Mouse (Mus musculus) heart, adult 2 months (tissue): ENCODE measurements around the gene Dhps. TPM values are rescaled to one million over a fixed set of nuclear protein-coding genes. Genes with fewer than 3 reads are reported as not detected.

Experiments used
- DNase-seq, 2 experiments: peaks; one replicate each; pipeline ENCODE4 v3.0.0; 2021
- H3K27ac ChIP-seq: fragments of 200-600 bp; 2 replicates; pipeline ENCODE4 v1.8.1; 2022
- H3K27me3 ChIP-seq: fragments of 200-500 bp; 2 replicates; pipeline ENCODE4 v1.6.1; 2012; ENCODE audit warnings: mild to moderate bottlenecking, low read length, inconsistent platforms, mixed read lengths; ENCODE audit not compliant: control insufficient read depth, insufficient read depth
- H3K36me3 ChIP-seq: fragments of 200-500 bp; 2 replicates; pipeline ENCODE4 v1.6.1; 2012; ENCODE audit warnings: low read length, inconsistent platforms; ENCODE audit not compliant: control insufficient read depth, insufficient read depth
- H3K4me1 ChIP-seq: fragments of 200-500 bp; 2 replicates; pipeline ENCODE4 v1.6.1; 2011; ENCODE audit warnings: low read length; ENCODE audit not compliant: control insufficient read depth, insufficient read depth
- H3K4me3 ChIP-seq: fragments of 200-600 bp; 2 replicates; pipeline ENCODE4 v1.8.1; 2022
- H3K79me2 ChIP-seq: fragments of 200-500 bp; replicated peaks from 2 replicates; pipeline ENCODE4 v1.6.1; 2012; ENCODE audit warnings: mild to moderate bottlenecking, inconsistent platforms, low read length, moderate library complexity, mixed read lengths; ENCODE audit not compliant: control insufficient read depth, insufficient read depth
- H3K9ac ChIP-seq: fragments of 200-500 bp; 2 replicates; pipeline ENCODE4 v1.6.1; 2012; ENCODE audit warnings: low read depth, mild to moderate bottlenecking, control low read depth, inconsistent platforms, low read length, mixed read lengths
- CTCF ChIP-seq: fragments of 200-600 bp; IDR thresholded peaks from 2 replicates; pipeline ENCODE4 v1.8.1; 2022; ENCODE audit warnings: antibody characterized with exemption, mild to moderate bottlenecking, moderate library complexity
- EP300 ChIP-seq: fragments of 200-500 bp; IDR thresholded peaks from 2 replicates; pipeline ENCODE4 v1.6.1; 2011; ENCODE audit warnings: low read depth, low read length, control low read depth; ENCODE audit not compliant: insufficient read depth
- POLR2A ChIP-seq: fragments of 200-500 bp; IDR thresholded peaks from 2 replicates; pipeline ENCODE4 v1.6.1; 2011; ENCODE audit warnings: mild to moderate bottlenecking, low read depth, low read length, control low read depth; ENCODE audit not compliant: insufficient read depth
- WGBS: fragments of 180-500 bp; shearing (Covaris S2); methylation state at CpG from one replicate; pipeline ENCODE4 v1.1.7; 2018; 5-methylcytosine and 5-hydroxymethylcytosine counted together
- intact Hi-C: fragments of 180-260 bp; cut with DNase I; formaldehyde crosslinking; loops from one replicate; pipeline ENCODE4 v1.15.1; 2025
- polyA plus RNA-seq: library from polyadenylated mRNA; depleted of rRNA; stranded (reverse); fragments of >200 nt; gene quantifications from 2 replicates; pipeline ENCODE4 v1.2.3, GENCODE M21; 2012
- total RNA-seq, 2 experiments: library from RNA; stranded (reverse); gene quantifications; 2 replicates each; pipeline ENCODE4 v1.2.3; 2021

Gene Dhps
- total and polyA plus RNA-seq, 3 experiments, result 26.1 to 31.5 (median 29.4) TPM

DNA sequence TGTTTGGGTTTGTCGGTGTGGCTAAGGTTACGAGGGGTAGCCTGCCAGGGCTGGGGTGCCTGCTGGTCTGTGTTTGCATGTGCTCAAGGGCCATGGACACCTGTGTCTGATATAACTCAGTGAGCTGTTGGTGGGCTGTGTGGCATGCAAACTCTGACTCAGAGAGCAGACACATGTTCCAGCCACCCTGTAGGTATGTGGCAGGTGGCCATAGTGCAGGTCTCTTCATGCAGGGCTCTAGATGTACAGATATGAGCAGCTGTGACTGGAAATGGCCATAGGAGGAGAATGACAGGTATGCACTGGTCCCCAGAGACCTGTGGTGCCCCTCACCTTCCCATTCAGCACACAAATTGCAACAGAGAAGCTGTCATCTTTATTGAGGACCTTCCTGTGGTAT, 4.4 kb upstream of the Dhps start:
- Histone ChIP-seq H3K4me3 (no peak overlapping the region), H3K27me3 (no peaks in the 10 kb centered on the region), H3K27ac (no peak overlapping the region), H3K36me3 (no peaks in the 10 kb centered on the region), H3K4me1 (peaks cover 2% of the 10 kb centered on the region; the same call in 1 of the 2 replicates), H3K9ac (no peak overlapping the region), H3K79me2 (no peaks in the 10 kb centered on the region)
- DNase-seq, result no peak
- 98% methylated on average over 2 of the region's 2 CpGs for WGBS
- intact Hi-C loops, result no loop called here
- TF ChIP-seq CTCF, result no peak

DNA sequence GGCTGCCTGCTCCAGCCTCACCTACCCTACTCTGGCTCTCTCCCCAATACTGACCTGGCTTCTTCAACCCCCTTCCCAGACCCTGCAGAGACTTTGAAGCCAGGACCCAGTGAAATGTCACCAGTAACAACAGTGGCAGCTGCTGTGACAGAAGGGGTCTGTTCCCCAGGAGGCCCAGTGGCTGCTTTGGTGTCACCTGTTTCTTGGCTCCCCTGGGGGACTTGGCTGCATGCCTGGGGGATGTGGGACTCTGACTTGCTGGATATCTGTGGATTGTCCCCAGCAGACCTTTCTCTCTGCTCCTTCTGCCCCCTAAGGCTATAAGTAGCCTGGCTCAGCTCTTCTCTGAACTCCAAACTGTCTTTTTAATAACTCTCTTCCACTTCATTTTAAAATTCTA, 3.6 kb upstream of the Dhps start, which contains the start of gene Gm5741:
TSS of gene Gm5741 (minus strand) at position 1 of the 400 bp plus-strand sequence.
- Histone ChIP-seq H3K36me3 (no peaks in the 10 kb centered on the region), H3K27me3 (no peaks in the 10 kb centered on the region), H3K4me3 (no peak within 1 kb of the TSS), H3K9ac (no peak within 1 kb of the TSS), H3K4me1 (peaks cover 5% of the 10 kb centered on the region), H3K27ac (no peak within 1 kb of the TSS), H3K79me2 (no peaks in the 10 kb centered on the region)
- TF ChIP-seq POLR2A (no peak), EP300 (no peak), CTCF (no peak)
- DNase-seq, result no peak
- intact Hi-C loops, result no loop called here

DNA sequence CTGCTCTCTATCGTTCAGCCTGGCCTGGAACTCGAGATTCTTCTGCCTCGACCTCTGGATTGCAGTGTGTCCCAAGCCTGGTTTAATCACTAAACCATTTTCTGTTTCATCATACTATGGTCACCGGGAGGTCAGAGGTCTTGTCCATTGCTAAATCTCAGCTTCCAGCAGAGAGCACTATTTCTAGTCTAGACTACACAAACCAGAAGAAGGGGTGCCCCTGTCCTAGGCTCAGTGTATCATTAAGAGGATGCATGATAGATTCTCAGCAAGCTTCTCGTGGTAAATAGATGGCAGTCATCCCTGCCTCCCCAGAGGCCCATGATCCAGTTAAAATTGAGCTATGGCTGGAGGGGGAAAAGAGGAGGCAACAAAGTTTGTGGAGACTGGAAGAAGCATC, 516 bp upstream of the Dhps start:
- TF ChIP-seq EP300 (no peak), POLR2A (no peak), CTCF (no peak)
- intact Hi-C loops, result loop anchor here (1.0 to 10.0 kb wide), 4 partner anchors 11 to 484 kb away; partner anchors contain the start of genes 4921524J17Rik, Dnaja2, Fbxw9 and Tnpo2
- H3K79me2 ChIP-seq, result no peaks in the 10 kb centered on the region
- H3K9ac ChIP-seq, result no peak overlapping the region
- DNase-seq, result no peak
- no peak overlapping the region; the same call in 1 of the 2 replicates for H3K4me3 ChIP-seq
- H3K36me3 ChIP-seq, result no peaks in the 10 kb centered on the region
- H3K27ac ChIP-seq, result peak overlapping the region; percentile 97
- H3K4me1 ChIP-seq, result peaks cover 5% of the 10 kb centered on the region
- no peaks in the 10 kb centered on the region for H3K27me3 ChIP-seq
- WGBS, result 82% methylated on average over 5 of the region's 5 CpGs

DNA sequence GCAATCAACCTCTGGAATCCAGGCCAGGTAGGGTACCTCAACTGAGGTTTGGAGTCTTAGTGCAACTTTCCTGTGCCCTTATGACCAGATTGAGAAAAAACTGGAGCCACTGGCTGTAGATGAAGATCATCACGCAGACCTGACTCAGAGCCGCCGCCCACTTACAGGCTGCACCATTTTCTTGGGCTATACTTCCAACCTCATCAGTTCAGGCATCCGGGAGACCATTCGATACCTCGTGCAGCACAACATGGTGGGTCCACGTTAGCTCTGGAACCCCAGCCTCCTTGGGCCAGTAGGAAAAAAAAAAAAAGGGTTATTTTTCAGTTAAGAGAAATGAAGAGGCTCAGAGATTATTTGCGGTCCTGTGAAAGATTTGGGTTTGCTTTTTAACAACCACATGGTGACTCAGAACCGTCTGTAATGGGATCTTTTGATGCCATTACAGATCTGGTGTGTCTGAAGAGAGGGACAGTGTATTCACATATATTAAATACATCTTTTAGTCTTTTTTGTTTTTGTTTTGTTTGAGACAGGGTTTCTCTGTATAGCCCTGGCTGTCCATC, 890 bp downstream of the Dhps start:
- no peaks in the 10 kb centered on the region for H3K79me2 ChIP-seq
- H3K4me1 ChIP-seq, result peaks cover 6% of the 10 kb centered on the region
- TF ChIP-seq EP300, result no peak
- TF ChIP-seq POLR2A, result no peak
- no peak for TF ChIP-seq CTCF
- no peaks in the 10 kb centered on the region for H3K36me3 ChIP-seq
- peak overlapping the region; percentile 95 for H3K4me3 ChIP-seq
- H3K9ac ChIP-seq, result peak overlapping the region; percentile 61
- intact Hi-C loops, result loop anchor here (5.0 to 10.0 kb wide), 3 partner anchors 35 to 482 kb away; partner anchors contain the start of genes 4921524J17Rik, Dnaja2 and Tnpo2
- DNase-seq, result no peak
- 32% methylated on average over 9 of the region's 9 CpGs for WGBS
- no peaks in the 10 kb centered on the region for H3K27me3 ChIP-seq
- peak overlapping the region; percentile 97 for H3K27ac ChIP-seq

DNA sequence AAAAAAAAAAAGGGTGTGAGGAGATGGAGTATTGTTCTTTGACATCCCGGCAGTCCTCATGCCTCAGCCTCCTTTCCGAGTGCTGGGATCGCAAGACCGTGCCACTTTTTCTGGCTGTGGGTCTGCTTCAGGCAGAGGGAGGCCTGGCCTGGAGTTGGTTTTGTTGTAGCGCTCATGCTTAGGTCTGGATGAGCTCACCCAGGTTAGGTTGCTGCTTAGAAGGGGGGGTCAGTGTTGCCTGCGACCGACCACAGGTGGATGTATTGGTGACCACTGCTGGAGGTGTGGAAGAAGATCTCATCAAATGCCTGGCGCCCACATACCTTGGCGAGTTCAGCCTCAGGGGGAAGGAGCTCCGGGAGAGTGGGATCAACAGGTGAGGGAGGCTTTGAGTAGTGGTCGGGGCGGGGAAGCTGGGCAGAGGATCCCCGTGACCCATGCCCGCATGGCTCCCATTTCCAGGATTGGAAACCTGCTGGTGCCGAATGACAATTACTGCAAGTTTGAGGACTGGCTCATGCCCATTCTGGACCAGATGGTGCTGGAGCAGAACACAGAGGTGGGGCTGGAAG, 1.6 kb downstream of the Dhps start:
- Histone ChIP-seq H3K9ac (no peak overlapping the region), H3K27me3 (no peaks in the 10 kb centered on the region), H3K27ac (no peak overlapping the region), H3K36me3 (no peaks in the 10 kb centered on the region), H3K4me3 (no peak overlapping the region), H3K79me2 (no peaks in the 10 kb centered on the region), H3K4me1 (peaks cover 6% of the 10 kb centered on the region)
- intact Hi-C loops, result loop anchor here (5.0 to 10.0 kb wide), 3 partner anchors 36 to 482 kb away; partner anchors contain the start of genes 4921524J17Rik, Dnaja2 and Tnpo2
- WGBS, result 86% methylated on average over 15 of the region's 15 CpGs
- TF ChIP-seq CTCF (no peak), POLR2A (no peak), EP300 (no peak)
- no peak for DNase-seq

DNA sequence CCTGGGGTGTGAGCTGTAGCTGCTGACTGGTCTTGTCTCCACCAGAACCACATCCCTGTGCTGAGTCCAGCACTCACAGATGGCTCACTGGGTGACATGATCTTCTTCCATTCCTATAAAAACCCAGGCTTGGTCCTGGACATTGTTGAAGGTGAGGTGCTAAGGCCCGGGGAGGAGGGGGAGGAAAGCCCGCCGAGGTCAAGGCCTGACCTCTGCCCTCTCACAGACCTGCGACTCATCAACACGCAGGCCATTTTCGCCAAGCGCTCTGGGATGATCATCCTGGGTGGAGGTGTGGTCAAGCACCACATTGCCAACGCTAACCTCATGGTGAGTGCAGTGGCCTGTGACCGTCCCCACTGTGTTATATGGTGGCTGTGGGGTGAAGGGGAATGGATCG, 2.6 kb downstream of the Dhps start:
- H3K4me3 ChIP-seq, result no peak overlapping the region
- no peaks in the 10 kb centered on the region for H3K36me3 ChIP-seq
- H3K4me1 ChIP-seq, result peaks cover 6% of the 10 kb centered on the region
- H3K79me2 ChIP-seq, result no peaks in the 10 kb centered on the region
- no peak for DNase-seq
- no peak overlapping the region for H3K27ac ChIP-seq
- WGBS, result 79% methylated on average over 10 of the region's 10 CpGs
- no peaks in the 10 kb centered on the region for H3K27me3 ChIP-seq
- TF ChIP-seq POLR2A (no peak), CTCF (no peak), EP300 (no peak)
- intact Hi-C loops, result loop anchor here (5.0 to 10.0 kb wide), 3 partner anchors 37 to 481 kb away; partner anchors contain the start of genes 4921524J17Rik, Dnaja2 and Tnpo2
- H3K9ac ChIP-seq, result no peak overlapping the region
